Comparison of ENCODE assay signal across 17 mouse cellular contexts in the genomic region with DNA sequence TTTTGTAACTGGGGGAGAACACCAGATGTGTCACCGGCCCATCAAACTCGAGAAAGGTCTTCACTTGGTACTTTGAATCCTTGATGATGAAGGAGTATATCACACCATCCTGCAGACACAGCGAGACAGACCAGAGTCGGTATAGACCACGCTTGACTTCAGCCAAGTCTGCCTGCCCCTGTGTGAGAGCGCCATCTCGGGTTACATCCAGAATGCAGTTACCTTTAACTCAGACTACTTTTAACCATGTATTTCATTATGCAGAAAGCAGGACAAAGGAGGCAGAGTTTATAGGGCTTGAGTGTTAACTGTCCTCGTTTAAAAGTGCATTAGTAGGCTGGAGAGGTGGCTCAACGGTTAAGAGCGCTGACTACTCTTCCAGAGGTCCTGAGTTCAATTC.
"Had no signal": no experiment of that assay in that cellular context is flagged by ENCODE, and none has a peak within 500 bp of the region (broad histone marks: within the 10 kb centered on the region; RNA-seq: fewer than 3 reads in every experiment).

No protein-coding gene starts in this region.

- H3K36me3 ChIP-seq: kidney, embryonic 15.5 days; limb, embryonic 15.5 days; liver, embryonic 12.5 days; lung, embryonic 15.5 days; midbrain, embryonic 12.5 days; neural tube, embryonic 15.5 days had no signal

- H3K4me3 ChIP-seq: kidney, embryonic 15.5 days; limb, embryonic 15.5 days; liver, embryonic 12.5 days; lung, embryonic 15.5 days; megakaryocyte, embryonic 14.5 days; midbrain, embryonic 12.5 days; myocyte; neural tube, embryonic 15.5 days had no signal

- H3K27me3 ChIP-seq: kidney, embryonic 15.5 days; limb, embryonic 15.5 days; liver, embryonic 12.5 days; lung, embryonic 15.5 days; midbrain, embryonic 12.5 days; neural tube, embryonic 15.5 days had no signal

- H3K4me2 ChIP-seq: kidney, embryonic 15.5 days; limb, embryonic 15.5 days; liver, embryonic 12.5 days; lung, embryonic 15.5 days; midbrain, embryonic 12.5 days; neural tube, embryonic 15.5 days had no signal

- H3K27ac ChIP-seq: kidney, embryonic 15.5 days; limb, embryonic 15.5 days; liver, embryonic 12.5 days; lung, embryonic 15.5 days; macrophage; midbrain, embryonic 12.5 days; neural tube, embryonic 15.5 days; stomach, postnatal 0 days had no signal

- H3K9me3 ChIP-seq: kidney, embryonic 15.5 days; limb, embryonic 15.5 days; liver, embryonic 12.5 days; lung, embryonic 15.5 days; megakaryocyte, embryonic 14.5 days; midbrain, embryonic 12.5 days; neural tube, embryonic 15.5 days had no signal

- H3K4me1 ChIP-seq: kidney, embryonic 15.5 days; limb, embryonic 15.5 days; liver, embryonic 12.5 days; lung, embryonic 15.5 days; midbrain, embryonic 12.5 days; neural tube, embryonic 15.5 days had no signal

- H3K9ac ChIP-seq: kidney, embryonic 15.5 days; limb, embryonic 15.5 days; liver, embryonic 12.5 days; lung, embryonic 15.5 days; midbrain, embryonic 12.5 days; neural tube, embryonic 15.5 days had no signal

- DNase-seq: kidney, postnatal 25 days; layer of hippocampus, adult 9-11 months; layer of hippocampus, postnatal 36 days; lung, postnatal 14 days; right cerebral cortex, adult 18-20 months; thymus, adult 2 months; thymus, postnatal 25 days had no signal

- ATAC-seq: liver, embryonic 12.5 days had no signal
